Mouse (Mus musculus) forebrain, embryonic 14.5 days (tissue): ENCODE measurements around the gene C530025M09Rik. TPM values are rescaled to one million over a fixed set of nuclear protein-coding genes. Genes with fewer than 3 reads are reported as not detected.
A peak's percentile ranks its signal among the peaks of the same experiment; 100 is the strongest.

Source experiments
- ATAC-seq: fragments of 200-750 bp; cut with Nextera tagmentation; 2 replicates; pipeline ENCODE4 v1.8.0; 2017; ENCODE audit warnings: mild to moderate bottlenecking, moderate library complexity
- DNase-seq: peaks from one replicate; pipeline ENCODE4 v3.0.0-alpha.2; 2015; ENCODE audit warnings: low spot score
- H3K27ac ChIP-seq: fragments of 300-500 bp; sonication (generic); 2 replicates; pipeline ENCODE4 v1.5.1; 2014; ENCODE audit warnings: low read depth, mild to moderate bottlenecking, control low read depth, low read length, moderate library complexity
- H3K27me3 ChIP-seq: fragments of 300-500 bp; sonication (generic); replicated peaks from 2 replicates; pipeline ENCODE4 v1.6.1; 2014; ENCODE audit warnings: low read length, control low read depth, mixed read lengths; ENCODE audit not compliant: control insufficient read depth, insufficient read depth
- H3K36me3 ChIP-seq: fragments of 300-500 bp; sonication (generic); 2 replicates; pipeline ENCODE4 v1.6.1; 2014; ENCODE audit warnings: low read length, control low read depth; ENCODE audit not compliant: control insufficient read depth, insufficient read depth
- H3K4me1 ChIP-seq: fragments of 300-500 bp; sonication (generic); 2 replicates; pipeline ENCODE4 v1.6.1; 2014; ENCODE audit warnings: antibody characterized with exemption, low read length, control low read depth; ENCODE audit not compliant: control insufficient read depth, insufficient read depth
- H3K4me2 ChIP-seq: fragments of 300-500 bp; sonication (generic); 2 replicates; pipeline ENCODE4 v1.6.1; 2014; ENCODE audit warnings: mild to moderate bottlenecking, control low read depth, low read length
- H3K4me3 ChIP-seq: fragments of 300-500 bp; sonication (generic); 2 replicates; pipeline ENCODE4 v1.5.1; 2014; ENCODE audit warnings: low read depth, low read length, control low read depth
- H3K9ac ChIP-seq: fragments of 300-500 bp; sonication (generic); 2 replicates; pipeline ENCODE4 v1.6.1; 2014; ENCODE audit warnings: mild to moderate bottlenecking, low read length, control low read depth, moderate library complexity
- H3K9me3 ChIP-seq: fragments of 300-500 bp; sonication (generic); replicated peaks from 2 replicates; pipeline ENCODE4 v1.6.1; 2016; ENCODE audit warnings: low read length, control low read depth, mixed read lengths; ENCODE audit not compliant: control insufficient read depth
- WGBS: fragments of 180-500 bp; shearing (Covaris S2); extraction: QIAGEN DNeasy Blood & Tissue Kit; methylation state at CpG from one replicate; pipeline ENCODE4 v1.1.7; 2014; 5-methylcytosine and 5-hydroxymethylcytosine counted together
- polyA plus RNA-seq: library from polyadenylated mRNA; unstranded; fragments of >200 nt; fragmentation: Nextera tagmentation; extraction: Ambion mirVana; gene quantifications from 2 replicates; pipeline ENCODE4 v1.2.1, GENCODE M21; 2014

Gene C530025M09Rik
- 0.38 and 0.46 TPM in 2 replicates for polyA plus RNA-seq

DNA sequence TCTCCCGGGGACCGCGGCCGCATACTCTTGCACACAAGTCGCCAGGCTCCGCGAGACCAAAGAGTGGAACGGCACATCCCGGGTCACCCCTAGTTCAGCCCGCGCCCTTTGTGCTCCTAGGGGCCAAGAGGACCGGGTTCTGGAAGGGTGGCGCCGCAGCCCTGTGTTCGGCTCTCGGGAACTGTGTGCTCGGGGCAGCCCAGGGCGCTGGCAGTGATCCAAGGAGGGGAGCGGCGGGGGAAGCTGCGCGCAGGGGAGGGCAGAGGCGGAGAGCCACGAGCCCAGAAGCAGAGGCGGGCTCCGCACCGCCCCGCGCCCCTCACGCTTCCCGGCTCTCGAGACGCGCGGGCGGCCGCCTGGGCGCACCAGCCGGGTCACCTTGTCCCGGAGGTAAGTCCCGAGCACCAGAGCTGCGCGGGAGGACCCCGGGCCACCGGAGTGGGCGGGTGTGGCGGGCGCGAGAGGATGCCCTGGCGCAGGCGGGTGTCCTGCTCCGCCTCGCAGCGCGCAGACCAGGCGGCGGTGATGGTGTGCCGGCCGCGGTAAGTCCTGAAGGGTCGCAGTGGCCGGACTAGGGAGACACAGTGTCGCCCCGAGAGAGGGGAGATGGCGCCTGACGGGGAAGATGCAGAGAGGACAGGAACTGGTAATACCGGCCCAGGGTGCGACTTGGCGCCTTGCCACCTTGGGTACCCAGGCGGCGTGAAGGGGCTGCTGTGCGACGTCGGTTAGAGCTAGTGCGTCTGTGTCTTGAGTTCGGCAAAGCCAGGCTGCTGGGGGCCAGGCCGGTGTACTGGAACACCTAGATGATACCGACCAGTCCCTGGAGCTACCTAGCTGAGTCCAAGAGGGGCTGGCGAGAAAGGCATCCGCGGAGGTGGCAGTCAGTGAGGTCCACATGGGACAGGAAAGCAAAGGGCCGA is at the start of gene C530025M09Rik:
Gene C530025M09Rik, minus strand, starts transcription at position 678 of the 923 bp plus-strand sequence.
- H3K9ac ChIP-seq, result peak within 1 kb of the TSS; percentile 66
- peak within 1 kb of the TSS; percentile 97 for H3K4me2 ChIP-seq
- no peaks in the 10 kb centered on the region for H3K9me3 ChIP-seq
- H3K4me3 ChIP-seq, result peak within 1 kb of the TSS; percentile 60
- 0 out of 2 replicates have a peak, but pooled peaks cover 12% of the 10 kb centered on the region for H3K27me3 ChIP-seq
- peaks cover 4% of the 10 kb centered on the region; the same call in 1 of the 2 replicates for H3K4me1 ChIP-seq
- WGBS, result under 1% methylated on average over 80 of the region's 82 CpGs
- ATAC-seq, result peak; percentile 86
- H3K36me3 ChIP-seq, result no peaks in the 10 kb centered on the region
- H3K27ac ChIP-seq, result no peak within 1 kb of the TSS
- peak; percentile 71 for DNase-seq

GRCm38 (mm10) chr2:149877954-149878353 is 46.9 kb upstream of the C530025M09Rik start:
- Histone ChIP-seq H3K9me3 (no peaks in the 10 kb centered on the region), H3K27me3 (no peaks in the 10 kb centered on the region), H3K36me3 (no peaks in the 10 kb centered on the region), H3K9ac (no peak overlapping the region), H3K4me3 (no peak overlapping the region), H3K4me1 (no peaks in the 10 kb centered on the region), H3K27ac (no peak overlapping the region), H3K4me2 (no peak overlapping the region)
- no peak for ATAC-seq
- DNase-seq, result no peak
- WGBS, result 87% methylated on average over 2 of the region's 2 CpGs

GRCm38 (mm10) chr2:149873346-149873745 is 42.3 kb upstream of the C530025M09Rik start:
- Histone ChIP-seq H3K4me1 (no peaks in the 10 kb centered on the region), H3K27ac (no peak overlapping the region), H3K9me3 (no peaks in the 10 kb centered on the region), H3K4me3 (no peak overlapping the region), H3K9ac (no peak overlapping the region), H3K36me3 (no peaks in the 10 kb centered on the region), H3K4me2 (no peak overlapping the region), H3K27me3 (no peaks in the 10 kb centered on the region)
- no peak for DNase-seq
- ATAC-seq, result no peak
- 92% methylated on average over 3 of the region's 3 CpGs for WGBS

- Histone ChIP-seq H3K27me3 (no peaks in the 10 kb centered on the region), H3K9ac (no peak overlapping the region), H3K4me3 (no peak overlapping the region), H3K36me3 (no peaks in the 10 kb centered on the region), H3K27ac (no peak overlapping the region), H3K9me3 (no peaks in the 10 kb centered on the region), H3K4me1 (no peaks in the 10 kb centered on the region), H3K4me2 (no peak overlapping the region)
- ATAC-seq, result no peak
- DNase-seq, result no peak
- whole genome bisulfite sequencing, result 98% methylated on average over 4 of the region's 4 CpGs
Observed at GRCm38 (mm10) chr2:149872496-149872895, 41.5 kb upstream of the C530025M09Rik start.

DNA sequence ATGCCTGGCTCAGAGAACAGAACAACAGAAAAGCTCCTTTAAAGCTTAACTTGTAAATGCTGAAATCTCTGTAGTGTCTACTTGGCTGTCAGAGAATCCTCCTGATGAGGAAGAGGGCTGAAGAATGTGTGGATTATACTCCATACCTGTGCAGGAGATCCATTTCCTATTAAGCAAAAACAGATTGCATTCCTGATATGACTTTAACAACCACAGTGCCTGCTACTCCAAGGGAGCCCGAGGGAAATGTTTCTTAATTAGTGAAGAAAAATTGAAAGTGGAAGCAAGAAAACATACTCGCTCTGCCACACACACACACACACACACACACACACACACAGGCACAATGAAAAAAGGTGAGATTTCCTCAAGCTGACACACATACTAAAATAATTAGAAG is 39.5 kb upstream of the C530025M09Rik start:
- 69% methylated on average over 2 of the region's 2 CpGs for WGBS
- ATAC-seq (no peak), DNase-seq (no peak)
- H3K4me1 ChIP-seq, result no peaks in the 10 kb centered on the region
- H3K4me3 ChIP-seq, result no peak overlapping the region
- no peaks in the 10 kb centered on the region for H3K36me3 ChIP-seq
- H3K9me3 ChIP-seq, result no peaks in the 10 kb centered on the region
- no peaks in the 10 kb centered on the region for H3K27me3 ChIP-seq
- no peak overlapping the region for H3K27ac ChIP-seq
- no peak overlapping the region for H3K9ac ChIP-seq
- no peak overlapping the region for H3K4me2 ChIP-seq

DNA sequence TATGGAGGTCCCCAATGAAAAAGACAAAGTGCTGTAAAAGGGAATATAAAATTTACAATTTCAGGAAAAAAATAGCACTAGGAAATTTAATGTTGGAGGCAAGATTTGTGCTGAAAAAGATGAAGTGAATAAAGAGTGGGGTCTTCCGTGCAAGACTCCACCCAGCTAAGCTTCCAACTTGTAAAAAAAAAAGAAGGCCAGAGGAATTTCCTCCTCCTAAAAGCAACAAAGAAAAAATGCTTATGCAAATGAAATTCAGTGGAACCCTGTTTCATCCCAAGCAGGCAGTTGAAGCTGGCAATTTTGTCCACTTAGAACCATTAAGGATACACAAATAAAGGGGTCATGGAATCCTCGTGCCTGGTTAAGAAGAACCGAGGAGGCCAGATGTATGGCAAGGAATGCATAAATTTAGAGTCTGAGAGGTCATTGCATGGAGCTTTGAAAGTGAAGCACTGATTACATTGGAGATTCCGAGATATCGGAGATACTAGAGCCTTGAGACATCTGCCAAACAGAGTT is 35.0 kb upstream of the C530025M09Rik start:
- Histone ChIP-seq H3K9ac (no peak overlapping the region), H3K36me3 (no peaks in the 10 kb centered on the region), H3K4me2 (no peak overlapping the region), H3K27me3 (no peaks in the 10 kb centered on the region), H3K9me3 (no peaks in the 10 kb centered on the region), H3K4me3 (no peak overlapping the region), H3K27ac (no peak overlapping the region), H3K4me1 (no peaks in the 10 kb centered on the region)
- WGBS, result 64% methylated on average over 5 of the region's 5 CpGs
- ATAC-seq, result no peak
- DNase-seq, result no peak

- Histone ChIP-seq H3K36me3 (no peaks in the 10 kb centered on the region), H3K4me2 (no peak overlapping the region), H3K4me3 (no peak overlapping the region), H3K27me3 (no peaks in the 10 kb centered on the region), H3K27ac (no peak overlapping the region), H3K9ac (no peak overlapping the region), H3K4me1 (no peaks in the 10 kb centered on the region), H3K9me3 (no peaks in the 10 kb centered on the region)
- ATAC-seq (no peak), DNase-seq (no peak)
- 85% methylated on average over 3 of the region's 3 CpGs for WGBS
Observed at GRCm38 (mm10) chr2:149861002-149861401, 30.0 kb upstream of the C530025M09Rik start.

GRCm38 (mm10) chr2:149848778-149849177 is 17.8 kb upstream of the C530025M09Rik start:
- ATAC-seq (no peak), DNase-seq (no peak)
- Histone ChIP-seq H3K9ac (no peak overlapping the region), H3K27me3 (no peaks in the 10 kb centered on the region), H3K27ac (no peak overlapping the region), H3K4me2 (no peak overlapping the region), H3K9me3 (no peaks in the 10 kb centered on the region), H3K4me1 (no peaks in the 10 kb centered on the region), H3K36me3 (no peaks in the 10 kb centered on the region), H3K4me3 (no peak overlapping the region)
- 65% methylated on average over 4 of the region's 4 CpGs for WGBS

- Histone ChIP-seq H3K4me3 (no peak overlapping the region), H3K9ac (no peak overlapping the region), H3K9me3 (no peaks in the 10 kb centered on the region), H3K27me3 (no peaks in the 10 kb centered on the region), H3K27ac (no peak overlapping the region), H3K4me2 (no peak overlapping the region), H3K4me1 (no peaks in the 10 kb centered on the region), H3K36me3 (no peaks in the 10 kb centered on the region)
- DNase-seq (no peak), ATAC-seq (no peak)
- WGBS, result 82% methylated on average over 2 of the region's 2 CpGs
Observed at GRCm38 (mm10) chr2:149844575-149844974, 13.6 kb upstream of the C530025M09Rik start.
